Mouse (Mus musculus) MEL (cell line): ENCODE data around the gene Gm42517. TPM values are rescaled to one million over a fixed set of nuclear protein-coding genes. Genes with fewer than 3 reads are reported as not detected.

Experiments used
- DNase-seq: peaks from one replicate; pipeline ENCODE4 v3.0.0; 2011; ENCODE audit warnings: low read depth, low spot score
- H3K27ac ChIP-seq: 2 replicates; pipeline ENCODE4 v1.5.1; 2012; ENCODE audit warnings: low read depth, mild to moderate bottlenecking, control low read depth, low read length, moderate library complexity; ENCODE audit not compliant: control insufficient read depth
- H3K27me3 ChIP-seq, 2 experiments: fragments of 150-350 bp in 1 of 2; sonication (generic) in 1 of 2; 2 replicates each; pipeline ENCODE4 v1.6.1; 2012; ENCODE audit warnings: low read length in 2 of 2, mild to moderate bottlenecking in 2 of 2, improper control_type of control experiment in 1 of 2, moderate library complexity in 1 of 2; ENCODE audit not compliant: insufficient read depth in 2 of 2, control insufficient read depth in 1 of 2
- H3K36me3 ChIP-seq, 2 experiments: 2 replicates each; pipeline ENCODE4 v1.6.1; 2012 to 2014; ENCODE audit warnings: low read length in 2 of 2, improper control_type of control experiment in 1 of 2, inconsistent platforms in 1 of 2, mild to moderate bottlenecking in 1 of 2; ENCODE audit not compliant: insufficient read depth in 2 of 2, control insufficient read depth in 1 of 2
- H3K4me1 ChIP-seq, 2 experiments: fragments of 150-350 bp in 1 of 2; sonication (generic) in 1 of 2; 2 replicates each; pipeline ENCODE4 v1.6.1; 2012; ENCODE audit warnings: low read length in 2 of 2, improper control_type of control experiment in 1 of 2, mild to moderate bottlenecking in 1 of 2; ENCODE audit not compliant: insufficient read depth in 2 of 2, control insufficient read depth in 1 of 2
- H3K4me3 ChIP-seq, 2 experiments: fragments of 150-350 bp in 1 of 2; sonication (generic) in 1 of 2; 2 replicates each; pipeline ENCODE4 v1.5.1; 2012; ENCODE audit warnings: low read depth in 2 of 2, low read length in 2 of 2, mild to moderate bottlenecking in 2 of 2, moderate library complexity in 2 of 2, control low read depth in 1 of 2, improper control_type of control experiment in 1 of 2; ENCODE audit not compliant: control insufficient read depth in 1 of 2, insufficient read depth in 1 of 2
- H3K79me2 ChIP-seq: 2 replicates; pipeline ENCODE4 v1.6.1; 2012; ENCODE audit warnings: mild to moderate bottlenecking, low read length, moderate library complexity; ENCODE audit not compliant: control insufficient read depth, poor library complexity, insufficient read depth
- H3K9ac ChIP-seq: 2 replicates; pipeline ENCODE4 v1.6.1; 2012; ENCODE audit warnings: low read depth, mild to moderate bottlenecking, control low read depth, low read length, moderate library complexity; ENCODE audit not compliant: control insufficient read depth, poor library complexity, severe bottlenecking
- H3K9me3 ChIP-seq: fragments of 150-350 bp; sonication (generic); replicated peaks from 2 replicates; pipeline ENCODE4 v1.6.1; 2012; ENCODE audit warnings: mild to moderate bottlenecking, low read length, improper control_type of control experiment, moderate library complexity; ENCODE audit not compliant: insufficient read depth
- CHD1 ChIP-seq: IDR thresholded peaks from 2 replicates; pipeline ENCODE4 v1.6.1; 2012; ENCODE audit warnings: low read depth, mild to moderate bottlenecking, inconsistent platforms, low read length, improper control_type of control experiment
- CHD2 ChIP-seq: IDR thresholded peaks from 2 replicates; pipeline ENCODE4 v1.6.1; 2011; ENCODE audit warnings: low read length, improper control_type of control experiment
- CTCF ChIP-seq, 3 experiments: IDR thresholded peaks in 2 of 3; conservative IDR thresholded peaks in 1 of 3; 2 replicates each; pipeline ENCODE4 v1.5.1; 2011 to 2012; ENCODE audit warnings: low read length in 3 of 3, low read depth in 2 of 3, mild to moderate bottlenecking in 2 of 3, improper control_type of control experiment in 1 of 3, inconsistent platforms in 1 of 3, mixed read lengths in 1 of 3, moderate library complexity in 1 of 3; ENCODE audit not compliant: control insufficient read depth in 1 of 3, insufficient read depth in 1 of 3, poor library complexity in 1 of 3, severe bottlenecking in 1 of 3
- E2F4 ChIP-seq: IDR thresholded peaks from 2 replicates; pipeline ENCODE4 v1.6.1; 2011; ENCODE audit warnings: low read depth, low read length, improper control_type of control experiment, borderline replicate concordance
- ELF1 ChIP-seq: IDR thresholded peaks from 2 replicates; pipeline ENCODE4 v1.6.1; 2014; ENCODE audit warnings: low read depth, mild to moderate bottlenecking, inconsistent platforms, low read length, improper control_type of control experiment, moderate library complexity
- EP300 ChIP-seq, 2 experiments: IDR thresholded peaks; 2 replicates each; pipeline ENCODE4 v1.6.1; 2011; ENCODE audit warnings: improper control_type of control experiment in 2 of 2, low read length in 2 of 2, low read depth in 1 of 2, mild to moderate bottlenecking in 1 of 2
- ETS1 ChIP-seq: IDR thresholded peaks from 2 replicates; pipeline ENCODE4 v1.6.1; 2012; ENCODE audit warnings: low read depth, mild to moderate bottlenecking, inconsistent platforms, low read length, improper control_type of control experiment, moderate library complexity
- MAX ChIP-seq: IDR thresholded peaks from 2 replicates; pipeline ENCODE4 v1.6.1; 2011; ENCODE audit warnings: low read length, improper control_type of control experiment
- MXI1 ChIP-seq: IDR thresholded peaks from 2 replicates; pipeline ENCODE4 v1.6.1; 2011; ENCODE audit warnings: mild to moderate bottlenecking, low read depth, low read length, improper control_type of control experiment
- POLR2A ChIP-seq, 2 experiments: IDR thresholded peaks; 2 replicates each; pipeline ENCODE4 v1.6.1; 2011 to 2012; ENCODE audit warnings: low read length in 2 of 2, mild to moderate bottlenecking in 2 of 2, control low read depth in 1 of 2, improper control_type of control experiment in 1 of 2, low read depth in 1 of 2, moderate library complexity in 1 of 2; ENCODE audit not compliant: control insufficient read depth in 1 of 2, insufficient read depth in 1 of 2, poor library complexity in 1 of 2
- POLR2AphosphoS5 ChIP-seq: IDR thresholded peaks from 2 replicates; pipeline ENCODE4 v1.6.1; 2012; ENCODE audit warnings: low read depth, borderline replicate concordance, mild to moderate bottlenecking, inconsistent platforms, low read length, moderate library complexity, mixed read lengths
- RAD21 ChIP-seq: IDR thresholded peaks from 2 replicates; pipeline ENCODE4 v1.6.1; 2011; ENCODE audit warnings: mild to moderate bottlenecking, low read depth, low read length, improper control_type of control experiment
- SMC3 ChIP-seq: IDR thresholded peaks from 2 replicates; pipeline ENCODE4 v1.6.1; 2011; ENCODE audit warnings: low read depth, low read length, improper control_type of control experiment
- TAL1 ChIP-seq: IDR thresholded peaks from 2 replicates; pipeline ENCODE4 v1.6.1; 2012; ENCODE audit warnings: mild to moderate bottlenecking, inconsistent platforms, low read length, moderate library complexity, mixed read lengths
- TBP ChIP-seq: IDR thresholded peaks from 2 replicates; pipeline ENCODE4 v1.8.0; 2011; ENCODE audit warnings: low read depth, low read length, improper control_type of control experiment
- TCF12 ChIP-seq: IDR thresholded peaks from 2 replicates; pipeline ENCODE4 v1.6.1; 2014; ENCODE audit warnings: low read depth, mild to moderate bottlenecking, inconsistent platforms, low read length, improper control_type of control experiment, moderate library complexity
- ZKSCAN1 ChIP-seq: IDR thresholded peaks from 2 replicates; pipeline ENCODE4 v1.6.1; 2012; ENCODE audit warnings: low read depth, mild to moderate bottlenecking, inconsistent platforms, low read length, improper control_type of control experiment, moderate library complexity
- ZMIZ1 ChIP-seq: IDR thresholded peaks from 2 replicates; pipeline ENCODE4 v1.6.1; 2012; ENCODE audit warnings: low read depth, mild to moderate bottlenecking, inconsistent platforms, low read length, improper control_type of control experiment, moderate library complexity
- ZNF384 ChIP-seq: IDR thresholded peaks from 2 replicates; pipeline ENCODE4 v1.6.1; 2012; ENCODE audit warnings: low read depth, mild to moderate bottlenecking, inconsistent platforms, low read length, improper control_type of control experiment
- polyA plus RNA-seq, 2 experiments: library from polyadenylated mRNA; stranded (reverse) in 1 of 2; unstranded in 1 of 2; fragments of >175 nt in 1 of 2; fragments of >200 nt in 1 of 2; gene quantifications; 2 replicates each; pipeline versions ENCODE4 v1.2.1 to v1.2.4; 2012; ENCODE audit warnings: low replicate concordance in 2 of 2, low read depth in 1 of 2; ENCODE audit not compliant: insufficient read length in 2 of 2, insufficient read depth in 1 of 2, missing spikeins in 1 of 2
- total RNA-seq: library from RNA; depleted of rRNA; stranded (reverse); fragments of 300-350 nt; gene quantifications from 2 replicates; pipeline ENCODE4 v1.2.3, GENCODE M21; 2012

Gm42517 gene
- total and polyA plus RNA-seq, 3 experiments: not detected

- Histone ChIP-seq H3K9ac (no peak overlapping the region), H3K4me1 (no peaks in the 10 kb centered on the region), H3K27ac (no peak overlapping the region), H3K27me3 (no peaks in the 10 kb centered on the region), H3K79me2 (no peaks in the 10 kb centered on the region), H3K4me3 (no peak overlapping the region), H3K9me3 (no peaks in the 10 kb centered on the region), H3K36me3 (no peaks in the 10 kb centered on the region)
- TF ChIP-seq CHD2: no peak
- no peak for TF ChIP-seq TBP
- TF ChIP-seq CTCF (IDR thresholded peaks at IDR 0.05 in 2 of 3, conservative IDR thresholded peaks at IDR 0.05 in 1 of 3; ENCODE audit: control insufficient read depth in 1 of 3, insufficient read depth in 1 of 3, low read depth in 2 of 3, low read length in 3 of 3, poor library complexity in 1 of 3, severe bottlenecking in 1 of 3): peak in 1 of 3 experiments; percentile 50; a peak in 2 of 6 replicates
- TF ChIP-seq SMC3: peak; percentile 2; the same call in 1 of the 2 replicates
- no peak for TF ChIP-seq ZNF384
- no peak for TF ChIP-seq CHD1
- TF ChIP-seq ETS1: no peak
- peak; percentile 11 for TF ChIP-seq RAD21
- peak; percentile 36 for DNase-seq
These were observed 5.4 kb downstream of the Gm42517 start for GRCm38 (mm10) chr5:108362330-108362729.

GRCm38 (mm10) chr5:108360211-108360610 is 7.5 kb downstream of the Gm42517 start:
- no peak overlapping the region for H3K27ac ChIP-seq
- no peak for DNase-seq
- TF ChIP-seq TCF12 (no peak), TAL1 (no peak)
- no peaks in the 10 kb centered on the region for H3K9me3 ChIP-seq
- H3K79me2 ChIP-seq: no peaks in the 10 kb centered on the region
- no peak overlapping the region for H3K9ac ChIP-seq
- no peaks in the 10 kb centered on the region for H3K27me3 ChIP-seq
- no peaks in the 10 kb centered on the region for H3K4me1 ChIP-seq
- no peak overlapping the region for H3K4me3 ChIP-seq
- no peaks in the 10 kb centered on the region for H3K36me3 ChIP-seq

- Histone ChIP-seq H3K27me3 (no peaks in the 10 kb centered on the region), H3K9me3 (no peaks in the 10 kb centered on the region), H3K4me3 (no peak overlapping the region), H3K9ac (no peak overlapping the region), H3K36me3 (no peaks in the 10 kb centered on the region), H3K79me2 (no peaks in the 10 kb centered on the region), H3K27ac (no peak overlapping the region), H3K4me1 (no peaks in the 10 kb centered on the region)
- DNase-seq: no peak
- no peak for TF ChIP-seq E2F4
- TF ChIP-seq MAX: no peak
- TF ChIP-seq RAD21: no peak
- no peak for TF ChIP-seq CTCF (IDR thresholded peaks at IDR 0.05 in 2 of 3, conservative IDR thresholded peaks at IDR 0.05 in 1 of 3; ENCODE audit: control insufficient read depth in 1 of 3, insufficient read depth in 1 of 3, low read depth in 2 of 3, low read length in 3 of 3, poor library complexity in 1 of 3, severe bottlenecking in 1 of 3)
- TF ChIP-seq ZKSCAN1: no peak
- no peak for TF ChIP-seq MXI1
- TF ChIP-seq ELF1: no peak
- no peak for TF ChIP-seq TCF12
- no peak for TF ChIP-seq POLR2AphosphoS5
- TF ChIP-seq EP300 (IDR thresholded peaks at IDR 0.05; ENCODE audit: low read depth in 1 of 2, low read length in 2 of 2): no peak
- TF ChIP-seq POLR2A (IDR thresholded peaks at IDR 0.05; ENCODE audit: control insufficient read depth in 1 of 2, insufficient read depth in 1 of 2, low read depth in 1 of 2, low read length in 2 of 2, poor library complexity in 1 of 2): no peak
- no peak for TF ChIP-seq CHD2
- no peak for TF ChIP-seq ZMIZ1
- TF ChIP-seq ETS1: no peak
These were observed 8.2 kb downstream of the Gm42517 start for GRCm38 (mm10) chr5:108359491-108359890.
